19 mouse cellular contexts compared by ENCODE assay signal in the genomic region with DNA sequence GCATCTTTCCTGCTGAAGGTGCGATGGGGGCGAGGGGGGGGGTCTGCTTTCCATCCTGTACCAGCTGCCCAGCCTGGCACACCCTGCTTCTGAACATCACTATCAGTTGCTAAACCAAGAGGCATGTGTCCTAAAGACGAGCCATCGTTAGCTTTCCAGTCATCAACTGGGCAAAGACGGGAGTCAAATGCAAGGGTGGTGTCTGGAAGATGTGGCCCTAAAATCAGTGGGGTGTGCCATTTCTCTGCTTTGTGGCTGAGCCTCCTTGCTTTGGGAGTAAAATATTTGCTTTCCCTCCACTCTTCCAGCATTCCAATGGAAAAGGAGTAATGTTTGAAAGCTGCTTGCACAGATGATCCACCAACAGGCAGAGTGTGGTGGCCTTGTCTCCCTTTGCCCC.
"Had no signal": no experiment of that assay in that cellular context is flagged by ENCODE, and none has a peak within 500 bp of the region (broad histone marks: within the 10 kb centered on the region; RNA-seq: fewer than 3 reads in every experiment).

No protein-coding gene starts in this region.

- H3K27ac ChIP-seq: limb, embryonic 12.5 days; limb, embryonic 15.5 days; liver, embryonic 14.5 days; macrophage; midbrain, embryonic 12.5 days; midbrain, embryonic 15.5 days; neural tube, embryonic 12.5 days; neural tube, embryonic 15.5 days; stomach, postnatal 0 days had no signal

- H3K4me2 ChIP-seq: limb, embryonic 12.5 days; limb, embryonic 15.5 days; liver, embryonic 11.5 days; lung, embryonic 14.5 days; midbrain, embryonic 12.5 days; midbrain, embryonic 15.5 days; neural tube, embryonic 15.5 days had no signal

- H3K4me1 ChIP-seq: limb, embryonic 15.5 days; midbrain, embryonic 15.5 days had no signal

- H3K9me3 ChIP-seq: limb, embryonic 12.5 days; limb, embryonic 15.5 days; midbrain, embryonic 12.5 days; midbrain, embryonic 15.5 days; neural tube, embryonic 12.5 days; neural tube, embryonic 15.5 days had no signal

- ATAC-seq: liver, postnatal 0 days; lung, postnatal 0 days; midbrain, embryonic 15.5 days had no signal

- DNase-seq: left cerebral cortex, postnatal 4 days; liver, postnatal 0 days; right cerebral cortex, adult 18-20 months; right cerebral cortex, postnatal 14 days; right cerebral cortex, postnatal 4 days; thymus, adult 2 months; thymus, postnatal 14 days had no signal

- H3K27me3 ChIP-seq: midbrain, embryonic 12.5 days; midbrain, embryonic 15.5 days had no signal

- H3K36me3 ChIP-seq: limb, embryonic 12.5 days; limb, embryonic 15.5 days; midbrain, embryonic 12.5 days; midbrain, embryonic 15.5 days; neural tube, embryonic 12.5 days; neural tube, embryonic 15.5 days had no signal

- H3K9ac ChIP-seq: limb, embryonic 12.5 days; limb, embryonic 15.5 days; liver, embryonic 14.5 days; liver, postnatal 0 days; lung, embryonic 14.5 days; midbrain, embryonic 12.5 days; midbrain, embryonic 15.5 days; neural tube, embryonic 12.5 days; neural tube, embryonic 15.5 days had no signal

- H3K4me3 ChIP-seq: limb, embryonic 12.5 days; limb, embryonic 15.5 days; midbrain, embryonic 12.5 days; midbrain, embryonic 15.5 days; neural tube, embryonic 12.5 days; neural tube, embryonic 15.5 days had no signal
